Mouse (Mus musculus) embryonic facial prominence, embryonic 13.5 days (tissue): ENCODE data around the gene Fkbp5. TPM values are rescaled to one million over a fixed set of nuclear protein-coding genes. Genes with fewer than 3 reads are reported as not detected.
"Not testable (repeated sequence)": the region's sequence is repeated elsewhere in the genome, so short reads cannot be mapped to it uniquely, and the experiment has no call there.

Source experiments
- ATAC-seq: fragments of 200-750 bp; cut with Nextera tagmentation; 2 replicates; pipeline ENCODE4 v1.8.0; 2017; ENCODE audit warnings: low read depth; ENCODE audit not compliant: insufficient number of reproducible peaks, insufficient read depth, low FRiP score, low TSS enrichment
- H3K27ac ChIP-seq: fragments of 300-500 bp; sonication (generic); 2 replicates; pipeline ENCODE4 v1.5.1; 2015; ENCODE audit warnings: moderate library complexity, mild to moderate bottlenecking, inconsistent platforms
- H3K27me3 ChIP-seq: fragments of 300-500 bp; sonication (generic); 2 replicates; pipeline ENCODE4 v1.6.1; 2015; ENCODE audit warnings: mild to moderate bottlenecking, inconsistent platforms
- H3K36me3 ChIP-seq: fragments of 300-500 bp; sonication (generic); 2 replicates; pipeline ENCODE4 v1.6.1; 2015; ENCODE audit warnings: mild to moderate bottlenecking, inconsistent platforms
- H3K4me1 ChIP-seq: fragments of 300-500 bp; sonication (generic); 2 replicates; pipeline ENCODE4 v1.6.1; 2015; ENCODE audit warnings: inconsistent platforms
- H3K4me2 ChIP-seq: fragments of 300-500 bp; sonication (generic); 2 replicates; pipeline ENCODE4 v1.6.1; 2015; ENCODE audit warnings: moderate library complexity, mild to moderate bottlenecking, inconsistent platforms
- H3K4me3 ChIP-seq: fragments of 300-500 bp; sonication (generic); 2 replicates; pipeline ENCODE4 v1.5.1; 2015; ENCODE audit warnings: mild to moderate bottlenecking, inconsistent platforms
- H3K9ac ChIP-seq: fragments of 300-500 bp; sonication (generic); 2 replicates; pipeline ENCODE4 v1.6.1; 2015; ENCODE audit warnings: mild to moderate bottlenecking, inconsistent platforms
- H3K9me3 ChIP-seq: fragments of 300-500 bp; sonication (generic); 2 replicates; pipeline ENCODE4 v1.6.1; 2016; ENCODE audit warnings: inconsistent platforms
- WGBS: fragments of 180-500 bp; shearing (Covaris S2); methylation state at CpG from one replicate; pipeline ENCODE4 v1.1.7; 2015; ENCODE audit warnings: mixed read lengths; 5-methylcytosine and 5-hydroxymethylcytosine counted together
- polyA plus RNA-seq: library from polyadenylated mRNA; unstranded; fragments of >200 nt; fragmentation: Nextera tagmentation; extraction: Ambion mirVana; gene quantifications from 2 replicates; pipeline ENCODE4 v1.2.1, GENCODE M21; 2015

Gene Fkbp5
- polyA plus RNA-seq, 1 experiment from 2014 or later = 24.5 TPM

DNA sequence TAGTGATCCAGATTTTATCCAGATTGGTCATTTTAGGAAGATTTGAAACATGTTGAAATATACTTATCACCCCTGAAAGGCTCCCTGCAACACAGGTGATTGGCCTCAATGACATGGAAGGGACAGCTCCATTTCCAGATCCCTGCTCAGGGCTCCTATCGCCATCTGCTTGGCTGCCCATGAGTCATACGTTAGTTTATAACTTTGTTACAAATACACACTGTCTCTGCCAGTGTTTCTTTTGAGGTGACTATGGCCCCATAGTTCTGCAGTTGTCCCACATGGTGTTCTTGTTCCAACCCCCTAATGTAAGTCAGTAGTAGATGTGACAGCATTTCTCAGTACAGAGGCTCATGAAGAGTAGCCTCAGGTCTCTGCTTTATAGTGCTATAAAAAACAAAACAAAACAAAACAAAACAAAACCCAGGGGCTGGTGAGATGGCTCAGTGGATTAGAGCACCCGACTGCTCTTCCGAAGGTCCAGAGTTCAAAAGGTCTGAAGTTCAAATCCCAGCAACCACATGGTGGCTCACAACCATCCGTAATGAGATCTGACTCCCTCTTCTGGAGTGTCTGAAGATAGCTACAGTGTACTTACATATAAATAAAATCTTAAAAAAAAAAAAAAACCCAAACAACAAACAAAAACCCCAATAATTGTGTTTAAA, 108.9 kb downstream of the Fkbp5 start:
- no peak overlapping the region for H3K27ac ChIP-seq
- H3K9me3 ChIP-seq = no peaks in the 10 kb centered on the region
- H3K4me1 ChIP-seq = peaks cover 16% of the 10 kb centered on the region; the same call in 1 of the 2 replicates
- H3K4me2 ChIP-seq = no peak overlapping the region
- H3K27me3 ChIP-seq = no peaks in the 10 kb centered on the region
- H3K36me3 ChIP-seq = peaks cover 40% of the 10 kb centered on the region
- H3K9ac ChIP-seq = no peak overlapping the region
- no peak overlapping the region for H3K4me3 ChIP-seq
- WGBS = 62% methylated on average over 5 of the region's 5 CpGs
- no peak for ATAC-seq

DNA sequence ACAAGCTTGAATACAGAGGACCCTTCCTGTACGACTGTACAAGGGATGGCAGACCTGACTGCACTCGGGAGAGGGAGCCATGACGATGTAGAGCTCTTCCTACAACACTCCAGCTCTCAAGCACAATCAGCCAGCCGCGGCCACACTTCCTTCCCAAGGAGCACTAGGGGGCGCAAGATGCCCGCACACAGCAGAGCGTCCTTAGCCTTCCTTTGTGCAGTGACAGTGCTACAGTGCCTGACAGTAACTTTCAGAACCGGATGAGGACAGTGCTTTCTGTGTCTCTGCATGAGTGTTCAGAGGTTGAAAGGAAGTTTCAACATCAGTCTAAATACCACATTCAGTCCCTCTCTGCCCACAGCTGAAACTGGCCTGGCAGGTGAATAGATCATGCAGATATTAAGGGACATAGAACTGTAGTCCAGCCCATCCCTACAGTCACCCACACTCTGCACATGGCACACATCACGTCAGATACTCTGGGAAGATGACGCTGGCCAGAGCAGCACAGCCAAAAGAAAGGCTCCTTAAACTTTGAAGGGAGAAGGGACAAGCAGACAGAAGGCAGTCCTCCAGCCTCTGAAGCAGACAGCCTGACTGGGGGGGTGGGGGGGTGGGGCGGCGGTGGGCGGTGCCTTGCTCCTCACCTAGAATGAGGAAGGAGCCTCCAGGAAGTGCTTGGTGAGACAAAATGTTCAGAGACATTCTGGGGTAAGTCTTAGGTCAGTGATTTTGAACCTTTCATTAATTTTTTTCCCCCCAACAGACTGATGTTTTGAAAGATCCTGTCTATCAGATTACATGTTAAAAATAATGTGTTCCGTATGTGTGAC, 109.7 kb downstream of the Fkbp5 start:
- peaks cover 16% of the 10 kb centered on the region; the same call in 1 of the 2 replicates for H3K4me1 ChIP-seq
- H3K4me2 ChIP-seq = no peak overlapping the region
- H3K9ac ChIP-seq = no peak overlapping the region
- no peaks in the 10 kb centered on the region for H3K9me3 ChIP-seq
- H3K36me3 ChIP-seq = peaks cover 43% of the 10 kb centered on the region
- no peaks in the 10 kb centered on the region for H3K27me3 ChIP-seq
- H3K4me3 ChIP-seq = no peak overlapping the region
- no peak for ATAC-seq
- no peak overlapping the region for H3K27ac ChIP-seq
- 35% methylated on average over 15 of the region's 15 CpGs for WGBS

DNA sequence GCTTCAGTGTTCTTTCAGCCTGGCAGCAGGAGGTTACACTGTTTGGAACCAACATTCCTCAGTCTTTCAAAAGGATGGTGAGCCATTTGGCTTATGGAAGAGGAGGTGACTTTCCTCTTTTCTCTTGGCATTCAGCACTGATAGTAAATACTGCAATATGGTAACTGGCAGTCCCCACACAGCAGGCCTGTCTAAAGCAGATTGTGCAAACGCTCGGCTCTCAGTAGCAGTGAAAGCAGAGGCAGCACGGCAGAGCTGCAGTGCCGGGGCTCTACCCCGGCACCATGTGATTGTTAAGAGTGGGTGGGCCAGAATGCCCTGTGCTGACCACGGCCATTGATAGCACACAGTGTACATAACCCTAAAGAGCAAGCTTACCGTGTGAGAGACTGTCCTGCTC, 110.9 kb downstream of the Fkbp5 start:
- H3K36me3 ChIP-seq = peaks cover 46% of the 10 kb centered on the region
- 90% methylated on average over 7 of the region's 7 CpGs for WGBS
- H3K27me3 ChIP-seq = no peaks in the 10 kb centered on the region
- H3K9ac ChIP-seq = no peak overlapping the region
- no peak overlapping the region for H3K27ac ChIP-seq
- no peaks in the 10 kb centered on the region for H3K9me3 ChIP-seq
- H3K4me2 ChIP-seq = no peak overlapping the region
- peaks cover 15% of the 10 kb centered on the region; the same call in 1 of the 2 replicates for H3K4me1 ChIP-seq
- ATAC-seq = no peak
- no peak overlapping the region for H3K4me3 ChIP-seq

DNA sequence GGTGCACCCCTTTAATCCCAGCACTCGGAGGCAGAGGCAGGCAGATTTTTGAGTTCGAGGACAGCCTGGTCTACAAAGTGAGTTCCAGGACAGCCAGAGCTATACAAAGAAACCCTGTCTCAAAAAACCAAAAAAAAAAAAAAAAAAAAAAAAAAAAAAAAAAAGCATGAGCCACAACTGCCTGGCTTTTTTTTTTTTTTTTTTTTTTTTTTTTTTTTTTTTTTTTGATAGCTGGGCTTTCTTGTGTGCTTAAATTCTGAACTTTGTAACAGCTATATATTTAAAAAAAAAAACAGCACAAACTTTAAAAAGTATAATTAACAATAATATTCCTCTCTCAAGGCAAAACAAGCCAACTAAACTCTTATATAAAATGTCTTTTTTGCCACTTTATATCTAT, 112.6 kb downstream of the Fkbp5 start:
- not testable (repeated sequence) for H3K27ac ChIP-seq, ATAC-seq, H3K4me3 ChIP-seq, H3K9ac ChIP-seq, H3K9me3 ChIP-seq, H3K27me3 ChIP-seq, H3K4me2 ChIP-seq
- 95% methylated on average over 2 of the region's 2 CpGs for WGBS
- H3K36me3 ChIP-seq = peaks cover 40% of the 10 kb centered on the region
- H3K4me1 ChIP-seq = peaks cover 12% of the 10 kb centered on the region; the same call in 1 of the 2 replicates

DNA sequence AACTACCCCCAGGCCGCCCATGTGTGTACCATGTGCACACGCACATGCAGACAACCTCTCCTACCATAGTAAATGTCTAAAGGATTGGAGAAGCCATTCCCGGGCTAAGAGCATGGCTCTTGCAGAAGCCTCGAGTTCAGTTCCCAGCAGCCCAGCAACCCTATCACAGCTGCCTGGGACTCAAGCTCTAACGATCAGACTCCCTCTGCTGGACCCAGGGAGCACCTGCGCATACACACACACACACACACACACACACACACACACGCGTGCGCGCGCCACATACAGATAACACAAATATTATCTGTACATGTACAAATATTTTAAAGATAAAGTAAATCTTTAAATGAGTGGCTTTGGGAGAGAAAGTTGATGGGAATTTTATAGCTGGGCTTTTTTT, 113.0 kb downstream of the Fkbp5 start:
- Histone ChIP-seq H3K27me3 (no peaks in the 10 kb centered on the region), H3K9ac (no peak overlapping the region), H3K9me3 (no peaks in the 10 kb centered on the region), H3K27ac (no peak overlapping the region), H3K4me3 (no peak overlapping the region), H3K4me1 (peaks cover 12% of the 10 kb centered on the region; the same call in 1 of the 2 replicates), H3K4me2 (no peak overlapping the region), H3K36me3 (peaks cover 44% of the 10 kb centered on the region)
- ATAC-seq = no peak
- 96% methylated on average over 11 of the region's 11 CpGs for WGBS

DNA sequence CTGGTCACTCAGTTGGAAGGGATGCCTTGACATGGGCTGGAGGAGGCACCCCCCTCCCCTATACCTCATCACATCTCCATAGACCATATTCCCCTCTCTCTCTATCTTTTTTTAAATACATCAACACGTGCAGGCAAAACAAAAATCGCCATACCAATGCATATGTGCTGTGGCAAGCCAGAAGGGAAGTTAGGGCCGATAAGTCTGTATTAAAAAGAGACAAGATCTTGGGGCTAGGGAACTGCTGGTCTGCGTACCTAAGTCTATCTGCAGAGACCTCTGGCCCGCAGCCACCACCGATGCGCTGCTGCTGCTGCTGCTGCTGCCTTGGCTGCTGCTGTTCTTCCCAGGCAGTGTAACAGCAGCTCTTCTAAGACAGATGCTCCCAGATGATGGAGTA, 122.3 kb downstream of the Fkbp5 start:
- Histone ChIP-seq H3K4me2 (no peak overlapping the region), H3K36me3 (peaks cover 23% of the 10 kb centered on the region), H3K4me1 (peaks cover 43% of the 10 kb centered on the region), H3K27ac (peak overlapping the region; percentile 88; the same call in 1 of the 2 replicates), H3K9me3 (no peaks in the 10 kb centered on the region), H3K9ac (no peak overlapping the region), H3K4me3 (no peak overlapping the region), H3K27me3 (no peaks in the 10 kb centered on the region)
- no peak for ATAC-seq
- WGBS = 79% methylated on average over 7 of the region's 7 CpGs

DNA sequence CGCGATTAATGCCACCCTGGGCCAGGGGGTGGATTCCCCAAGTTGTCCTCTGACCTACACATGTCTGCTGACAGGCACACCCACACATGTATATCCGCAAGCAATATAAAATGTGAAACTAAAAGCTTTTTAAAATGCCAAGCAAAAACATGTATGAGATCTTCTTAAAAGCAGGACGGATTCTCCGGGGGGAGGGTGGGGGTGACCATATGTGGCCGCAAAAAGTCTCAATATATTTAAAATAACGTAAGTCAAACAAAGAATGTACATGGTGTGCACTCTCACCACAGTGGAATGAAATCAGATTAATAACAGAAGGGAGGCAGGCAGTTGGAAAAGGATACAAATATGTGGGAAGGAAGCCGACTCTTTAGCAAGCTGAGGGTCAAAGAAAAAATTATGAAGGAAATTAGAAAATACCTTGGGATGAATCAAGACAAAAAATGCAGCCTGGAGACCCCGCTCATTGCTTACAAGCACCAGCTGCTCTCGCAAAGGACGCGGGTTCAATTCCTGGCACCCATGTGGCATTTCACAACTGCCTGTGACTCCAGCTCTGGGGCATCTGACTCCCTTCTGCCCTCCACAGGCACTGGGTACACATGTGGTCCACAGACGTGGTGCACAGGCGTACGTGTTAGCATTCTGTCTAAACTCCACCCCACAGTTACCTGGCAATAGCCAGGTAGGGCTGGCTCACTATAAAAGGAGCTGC, 123.1 kb downstream of the Fkbp5 start:
- 44% methylated on average over 15 of the region's 15 CpGs for WGBS
- Histone ChIP-seq H3K27me3 (peaks cover 4% of the 10 kb centered on the region; the same call in 1 of the 2 replicates), H3K4me1 (peaks cover 43% of the 10 kb centered on the region), H3K9ac (no peak overlapping the region), H3K4me2 (peak overlapping the region; percentile 40), H3K27ac (peak overlapping the region; percentile 88), H3K4me3 (no peak overlapping the region), H3K36me3 (peaks cover 17% of the 10 kb centered on the region), H3K9me3 (no peaks in the 10 kb centered on the region)
- no peak for ATAC-seq

DNA sequence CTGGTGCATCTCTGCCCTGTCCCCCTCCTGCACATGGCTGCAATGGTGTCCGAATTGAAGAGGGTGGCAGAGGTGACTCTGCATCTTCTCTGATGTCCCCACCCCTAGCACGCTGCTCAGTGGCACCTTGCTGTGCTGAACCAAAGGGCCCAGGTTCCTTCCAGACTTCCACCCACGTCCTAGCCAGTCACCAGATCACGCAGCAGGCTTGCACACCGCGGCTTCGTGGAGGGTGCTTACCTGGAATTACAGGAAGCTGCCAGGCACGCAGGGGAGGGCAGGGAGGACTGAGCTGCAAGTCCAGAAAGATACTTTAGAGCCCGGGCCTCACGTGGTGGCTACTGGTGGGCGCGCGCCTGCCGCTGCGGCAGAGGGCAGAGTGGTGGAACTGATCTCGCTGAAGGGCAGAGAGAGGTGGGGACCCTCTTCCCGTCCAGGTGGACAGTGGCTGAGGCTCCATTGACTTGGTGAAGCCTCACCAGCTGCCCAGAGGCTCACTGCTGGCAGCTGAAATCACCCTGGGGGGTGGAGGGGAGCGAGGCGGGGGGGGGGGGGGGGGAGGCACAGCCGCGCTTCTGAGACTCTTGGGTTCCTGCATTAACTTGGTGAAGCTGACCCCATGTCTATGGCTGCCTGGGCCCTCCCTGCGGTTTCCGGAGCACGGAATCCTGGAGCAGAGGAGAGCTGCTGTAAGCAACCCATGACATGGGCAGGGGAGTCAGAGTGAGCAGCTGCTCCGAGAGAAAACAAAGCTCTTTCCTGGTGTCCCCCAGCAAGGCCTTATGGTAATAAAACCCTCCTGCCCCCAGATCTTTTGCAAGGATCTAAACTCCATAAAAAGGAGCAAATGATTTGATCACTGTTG, 125.5 kb downstream of the Fkbp5 start:
- Histone ChIP-seq H3K4me1 (peaks cover 46% of the 10 kb centered on the region), H3K9ac (0 out of 2 replicates have a peak overlapping the region, but pooled peaks have one; percentile 32), H3K4me2 (peak overlapping the region; percentile 42), H3K9me3 (no peaks in the 10 kb centered on the region), H3K4me3 (peak overlapping the region; percentile 6; the same call in 1 of the 2 replicates), H3K27ac (no peak overlapping the region), H3K36me3 (no peaks in the 10 kb centered on the region), H3K27me3 (peaks cover 21% of the 10 kb centered on the region)
- ATAC-seq = no peak
- WGBS = 7% methylated on average over 23 of the region's 25 CpGs

DNA sequence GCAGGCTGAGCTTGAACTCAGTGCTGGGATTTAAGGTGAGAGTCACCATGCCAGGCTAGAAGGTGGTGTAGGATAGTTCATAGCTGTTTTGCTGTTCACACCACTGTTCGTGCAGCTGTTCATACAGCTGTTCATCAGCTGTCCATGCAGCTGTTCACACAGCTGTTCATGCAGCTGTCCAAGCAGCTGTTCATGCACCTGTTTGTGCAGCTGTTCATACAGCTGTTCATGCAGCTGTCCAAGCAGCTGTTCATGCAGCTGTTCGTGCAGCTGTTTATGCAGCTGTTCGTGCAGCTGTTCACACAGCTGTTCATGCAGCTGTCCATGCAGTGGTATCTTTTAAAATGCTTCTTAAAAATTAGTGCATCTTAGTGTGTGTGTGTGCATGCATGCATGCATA, 128.8 kb downstream of the Fkbp5 start:
- no peak overlapping the region for H3K4me3 ChIP-seq
- H3K9me3 ChIP-seq = no peaks in the 10 kb centered on the region
- H3K9ac ChIP-seq = no peak overlapping the region
- H3K4me1 ChIP-seq = peaks cover 32% of the 10 kb centered on the region
- no peak overlapping the region for H3K4me2 ChIP-seq
- ATAC-seq = no peak
- H3K27me3 ChIP-seq = peaks cover 32% of the 10 kb centered on the region
- WGBS = 87% methylated on average over 3 of the region's 3 CpGs
- no peaks in the 10 kb centered on the region for H3K36me3 ChIP-seq
- H3K27ac ChIP-seq = no peak overlapping the region

DNA sequence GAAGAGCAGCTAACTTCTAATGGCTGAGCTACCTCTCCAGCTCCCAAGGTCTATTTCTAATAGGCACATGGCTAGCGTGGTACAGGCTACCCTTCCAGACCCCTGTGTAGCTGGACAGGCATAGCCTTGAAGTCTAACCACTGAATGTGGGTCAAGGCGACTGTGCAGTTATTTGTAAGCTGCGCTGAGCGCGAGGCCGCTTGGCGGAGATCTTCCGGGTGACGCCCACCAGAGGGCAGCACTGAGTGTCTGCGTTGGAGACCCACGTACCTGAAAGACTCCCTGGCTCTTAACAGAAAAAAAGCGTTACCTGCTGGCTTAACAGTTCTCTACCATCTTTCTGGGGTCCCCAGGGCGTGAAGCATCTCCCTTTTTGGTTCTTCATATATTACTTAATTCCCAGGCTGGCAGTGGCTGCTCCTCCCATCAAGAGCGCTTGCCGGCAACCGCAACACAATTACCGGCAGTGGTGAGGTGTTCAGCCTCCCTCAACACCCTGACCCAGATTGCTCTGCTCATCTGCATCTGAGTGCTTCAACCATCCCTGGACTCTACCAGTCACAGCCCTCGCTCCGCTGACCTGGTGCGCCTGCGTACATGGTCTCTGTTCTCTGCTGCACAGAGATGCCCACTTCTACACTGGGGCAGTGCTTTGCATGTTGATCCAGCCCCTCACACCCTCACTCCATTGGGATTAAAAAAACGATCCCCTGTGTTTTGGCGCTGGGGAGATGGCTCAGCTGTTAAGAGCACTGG, 131.0 kb downstream of the Fkbp5 start:
- WGBS = 5% methylated on average over 23 of the region's 23 CpGs
- H3K9ac ChIP-seq = peak overlapping the region; percentile 46; the same call in 1 of the 2 replicates
- peak overlapping the region; percentile 54 for H3K4me2 ChIP-seq
- H3K4me1 ChIP-seq = peaks cover 12% of the 10 kb centered on the region
- peak overlapping the region; percentile 13 for H3K4me3 ChIP-seq
- H3K27me3 ChIP-seq = peaks cover 32% of the 10 kb centered on the region
- H3K27ac ChIP-seq = no peak overlapping the region
- H3K9me3 ChIP-seq = no peaks in the 10 kb centered on the region
- H3K36me3 ChIP-seq = no peaks in the 10 kb centered on the region
- ATAC-seq = no peak
